Mouse (Mus musculus) mouse trophoblast stem cell (cell line): ENCODE measurements around the gene Olfr1513.
"Not testable (repeated sequence)": the region's sequence is repeated elsewhere in the genome, so short reads cannot be mapped to it uniquely, and the experiment has no call there.

Source experiments
- in situ Hi-C, 2 experiments: fragments of 300-500 bp; cut with MseI, MboI; formaldehyde crosslinking; loops; 2 replicates in 1 of 2; 3 replicates in 1 of 2; pipeline ENCODE4 v1.15.1; 2025

Olfr1513 gene

GRCm38 (mm10) chr14:52310343-52310742 is 45.9 kb downstream of the Olfr1513 start:
- in situ Hi-C loops = not testable (repeated sequence)

GRCm38 (mm10) chr14:52306100-52306499 is 50.1 kb downstream of the Olfr1513 start:
- in situ Hi-C loops = no loop called here

GRCm38 (mm10) chr14:52304644-52305271 is 51.5 kb downstream of the Olfr1513 start, which contains the start of gene Mettl3:
Gene Mettl3, minus strand, starts transcription at chr14:52305128.
- in situ Hi-C loops = no loop called here

GRCm38 (mm10) chr14:52303517-52303916 is 52.7 kb downstream of the Olfr1513 start:
- in situ Hi-C loops = not testable (repeated sequence)
